Mouse (Mus musculus): ENCODE data around the gene Olfr1087.
"Not testable (repeated sequence)": the region's sequence is repeated elsewhere in the genome, so short reads cannot be mapped to it uniquely, and the experiment has no call there.

The Olfr1087 gene

GRCm38 (mm10) chr2:86698295-86698694, at the start of gene Olfr1087:
Gene Olfr1087, minus strand, starts transcription at chr2:86698395.
- no peak for DNase-seq (ENCODE audit: extremely low spot score, low read depth, low spot score)

- no peak for DNase-seq (ENCODE audit: extremely low spot score, low read depth, low spot score)
These were observed 35.4 kb upstream of the Olfr1087 start, which contains the start of gene Olfr1089 for GRCm38 (mm10) chr2:86733601-86734000. Gene Olfr1089, minus strand, starts transcription at chr2:86733701.

- no peak for DNase-seq (ENCODE audit: extremely low spot score, low read depth, low spot score)
These were observed 18.2 kb downstream of the Olfr1087 start, which contains the start of gene Olfr1086 for GRCm38 (mm10) chr2:86679992-86680391. Gene Olfr1086, minus strand, starts transcription at chr2:86680092.

- DNase-seq (ENCODE audit: extremely low spot score, low read depth, low spot score) = no peak
These were observed 36.3 kb downstream of the Olfr1087 start, which contains the start of gene Olfr1085 for GRCm38 (mm10) chr2:86661919-86662318. Gene Olfr1085, minus strand, starts transcription at chr2:86662019.

- not testable (repeated sequence) for DNase-seq (ENCODE audit: extremely low spot score, low read depth, low spot score)
These were observed 58.6 kb downstream of the Olfr1087 start, which contains the start of gene Olfr1084 for GRCm38 (mm10) chr2:86639625-86640024. Gene Olfr1084, minus strand, starts transcription at chr2:86639725.
